Mouse (Mus musculus) megakaryocyte, embryonic 14.5 days (primary cell): Measurements from ENCODE around the gene Fgfr2.

Experiments
- FLI1 ChIP-seq: IDR thresholded peaks from 2 replicates; pipeline ENCODE4 v1.6.1; 2012; ENCODE audit warnings: low read length, inconsistent platforms, mixed read lengths
- GATA1 ChIP-seq: IDR thresholded peaks from 3 replicates; pipeline ENCODE4 v1.6.1; 2012; ENCODE audit warnings: mixed read lengths, low read length, inconsistent platforms, borderline replicate concordance

DNA sequence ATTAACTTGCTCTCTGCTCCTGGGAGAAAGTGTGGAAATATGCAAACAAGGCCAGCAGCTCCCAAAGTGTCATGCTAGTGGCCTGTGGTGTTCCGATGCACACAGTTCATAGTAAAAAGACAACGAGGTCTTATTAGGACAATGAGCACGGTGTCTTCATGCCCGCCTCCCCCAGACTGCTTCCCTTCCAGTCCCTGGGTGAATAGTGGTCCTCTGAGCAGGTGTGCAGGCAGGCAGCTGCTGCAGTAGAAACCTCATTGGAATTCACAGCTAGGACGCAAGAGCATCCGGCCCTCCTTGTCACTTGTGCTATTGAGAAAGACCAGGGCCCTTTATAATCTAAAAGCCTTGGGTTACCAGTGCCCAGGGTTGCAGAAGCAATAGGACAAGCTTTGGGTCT lies 2409.8 kb downstream of the Fgfr2 start:
- TF ChIP-seq GATA1 = no peak
- TF ChIP-seq FLI1 = no peak
